Mouse (Mus musculus): ENCODE measurements at regions not wholly inside any gene's neighbourhood (a gene's known extent, or its start where the extent isn't known, plus 50 kb on each side); places are given as distances from the start of the nearest gene placed in this dataset.

GRCm38 (mm10) chr1:148863582-148863981, 1097.5 kb downstream of the Pla2g4a start:
- TF ChIP-seq CTCF (IDR thresholded peaks at IDR 0.05; ENCODE audit: low read depth, low read length) (no peak), EP300 (IDR thresholded peaks at IDR 0.05; ENCODE audit: insufficient read depth, low read depth, low read length) (no peak)
